Mouse (Mus musculus) liver, adult (tissue): ENCODE measurements around the gene Lrrc7.

Experiments used
- GATA4 ChIP-seq: IDR thresholded peaks from 2 replicates; pipeline ENCODE4 v1.6.1; 2014; ENCODE audit warnings: mild to moderate bottlenecking, low read length; ENCODE audit not compliant: insufficient replicate concordance

Lrrc7 gene

GRCm38 (mm10) chr3:158561987-158562360 lies at the start of gene Lrrc7:
TSS of gene Lrrc7 (minus strand) at chr3:158562221.
- no peak for TF ChIP-seq GATA4

- TF ChIP-seq GATA4: no peak
These were observed 45.0 kb upstream of the Lrrc7 start for GRCm38 (mm10) chr3:158607065-158607464.

- TF ChIP-seq GATA4: no peak
These were observed 43.3 kb upstream of the Lrrc7 start for GRCm38 (mm10) chr3:158605274-158605673.

GRCm38 (mm10) chr3:158561256-158561986 lies 600 bp downstream of the Lrrc7 start:
- TF ChIP-seq GATA4: no peak

- TF ChIP-seq GATA4: no peak
These were observed 1.1 kb downstream of the Lrrc7 start for GRCm38 (mm10) chr3:158560891-158561255.

GRCm38 (mm10) chr3:158559691-158560650 lies 2.0 kb downstream of the Lrrc7 start:
- TF ChIP-seq GATA4: no peak

GRCm38 (mm10) chr3:158559131-158559658 lies 2.8 kb downstream of the Lrrc7 start:
- TF ChIP-seq GATA4: no peak

- TF ChIP-seq GATA4: no peak
These were observed 3.4 kb downstream of the Lrrc7 start for GRCm38 (mm10) chr3:158558631-158559030.

- no peak for TF ChIP-seq GATA4
These were observed 7.7 kb downstream of the Lrrc7 start for GRCm38 (mm10) chr3:158554280-158554679.

GRCm38 (mm10) chr3:158552105-158552504 lies 9.9 kb downstream of the Lrrc7 start:
- TF ChIP-seq GATA4: no peak

- no peak for TF ChIP-seq GATA4
These were observed 18.5 kb downstream of the Lrrc7 start for GRCm38 (mm10) chr3:158543481-158543880.

- no peak for TF ChIP-seq GATA4
These were observed 29.2 kb downstream of the Lrrc7 start for GRCm38 (mm10) chr3:158532859-158533258.

- no peak for TF ChIP-seq GATA4
These were observed 33.5 kb downstream of the Lrrc7 start for GRCm38 (mm10) chr3:158528471-158528870.

GRCm38 (mm10) chr3:158493730-158494129 lies 68.3 kb downstream of the Lrrc7 start:
- TF ChIP-seq GATA4: no peak

GRCm38 (mm10) chr3:158479677-158480076 lies 82.3 kb downstream of the Lrrc7 start:
- no peak for TF ChIP-seq GATA4

- no peak for TF ChIP-seq GATA4
These were observed 161.4 kb downstream of the Lrrc7 start for GRCm38 (mm10) chr3:158400600-158400999.
